Mouse (Mus musculus) limb, embryonic 11.5 days (tissue): Measurements from ENCODE around the gene Gm6460. TPM values are rescaled to one million over a fixed set of nuclear protein-coding genes. Genes with fewer than 3 reads are reported as not detected.
"Not testable (repeated sequence)": the region's sequence is repeated elsewhere in the genome, so short reads cannot be mapped to it uniquely, and the experiment has no call there.

Source experiments
- ATAC-seq: fragments of 200-750 bp; cut with Nextera tagmentation; 2 replicates; pipeline ENCODE4 v1.8.0; 2017; ENCODE audit warnings: low read depth; ENCODE audit not compliant: insufficient number of reproducible peaks, low FRiP score, low TSS enrichment
- DNase-seq: peaks from one replicate; pipeline ENCODE4 v3.0.0-alpha.2; 2015; ENCODE audit warnings: low spot score
- H3K27ac ChIP-seq: fragments of 300-500 bp; sonication (generic); replicated peaks from 2 replicates; pipeline ENCODE4 v1.5.1; 2014; ENCODE audit warnings: low read depth, mild to moderate bottlenecking, low read length
- H3K27me3 ChIP-seq: fragments of 300-500 bp; sonication (generic); 2 replicates; pipeline ENCODE4 v1.6.1; 2014; ENCODE audit warnings: mild to moderate bottlenecking, low read length, mixed read lengths; ENCODE audit not compliant: control insufficient read depth, insufficient read depth
- H3K36me3 ChIP-seq: fragments of 300-500 bp; sonication (generic); 2 replicates; pipeline ENCODE4 v1.6.1; 2014; ENCODE audit warnings: mild to moderate bottlenecking, low read length, moderate library complexity, mixed read lengths; ENCODE audit not compliant: control insufficient read depth, insufficient read depth
- H3K4me1 ChIP-seq: fragments of 300-500 bp; sonication (generic); 2 replicates; pipeline ENCODE4 v1.6.1; 2014; ENCODE audit warnings: low read length, mixed read lengths; ENCODE audit not compliant: control insufficient read depth, insufficient read depth
- H3K4me2 ChIP-seq: fragments of 300-500 bp; sonication (generic); 2 replicates; pipeline ENCODE4 v1.6.1; 2014; ENCODE audit warnings: low read depth, mild to moderate bottlenecking, moderate library complexity; ENCODE audit not compliant: severe bottlenecking
- H3K4me3 ChIP-seq: fragments of 300-500 bp; sonication (generic); 2 replicates; pipeline ENCODE4 v1.5.1; 2014; ENCODE audit warnings: low read depth, low read length
- H3K9ac ChIP-seq: fragments of 300-500 bp; sonication (generic); 2 replicates; pipeline ENCODE4 v1.6.1; 2014; ENCODE audit warnings: mild to moderate bottlenecking, low read length
- H3K9me3 ChIP-seq: fragments of 300-500 bp; sonication (generic); 2 replicates; pipeline ENCODE4 v1.6.1; 2016; ENCODE audit warnings: low read length; ENCODE audit not compliant: control insufficient read depth
- whole genome bisulfite sequencing: fragments of 180-500 bp; shearing (Covaris S2); extraction: QIAGEN DNeasy Blood & Tissue Kit; methylation state at CpG from one replicate; pipeline ENCODE4 v1.1.7; 2014; 5-methylcytosine and 5-hydroxymethylcytosine counted together
- polyA plus RNA-seq: library from polyadenylated mRNA; unstranded; fragments of >200 nt; fragmentation: Nextera tagmentation; extraction: Ambion mirVana; gene quantifications from 2 replicates; pipeline ENCODE4 v1.2.1, GENCODE M21; 2014

Gene Gm6460
- polyA plus RNA-seq: not detected in 2 replicates

DNA sequence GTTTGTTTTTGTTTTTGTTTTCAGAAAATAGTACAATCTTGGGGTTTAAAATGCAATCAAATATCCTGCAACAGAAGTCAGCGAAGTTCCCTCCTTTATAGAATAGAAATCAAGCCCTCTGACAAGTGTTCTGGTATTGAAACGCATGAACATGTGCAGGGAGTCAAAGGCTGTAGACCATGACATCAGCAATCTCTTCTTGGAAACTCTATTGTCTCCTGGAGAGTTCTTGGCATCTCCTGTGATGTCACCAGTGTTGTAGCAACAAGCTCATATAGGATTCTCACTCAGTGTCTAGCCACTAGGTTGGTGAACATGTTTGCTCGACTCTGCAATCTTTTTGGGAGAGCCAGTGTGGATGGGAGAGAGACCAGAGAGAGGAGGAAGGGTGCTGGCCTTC, at the start of gene Gm6460:
TSS of gene Gm6460 (plus strand) at position 301 of the 400 bp plus-strand sequence.
- WGBS: no CpG with 5 or more reads among the region's 3 CpGs
- H3K27me3 ChIP-seq: not testable (repeated sequence)

More for the DNA sequence above, at the start of gene Gm6460:
- not testable (repeated sequence) for H3K4me3 ChIP-seq, H3K4me2 ChIP-seq, H3K27ac ChIP-seq, DNase-seq, H3K9ac ChIP-seq, H3K4me1 ChIP-seq, H3K9me3 ChIP-seq, ATAC-seq, H3K36me3 ChIP-seq

Other genes starting within 250 kb of the Gm6460 start
- not detected in 2 replicates for gene Gm8897, start 178.5 kb upstream of the Gm6460 start, polyA plus RNA-seq
- gene Gm8906, start 92.2 kb upstream of the Gm6460 start, polyA plus RNA-seq: not detected in 2 replicates
- not detected in 2 replicates for gene Gm8922, start 87.0 kb downstream of the Gm6460 start, polyA plus RNA-seq
- gene Gm8926, start 175.6 kb downstream of the Gm6460 start, polyA plus RNA-seq: not detected in 2 replicates